Mouse (Mus musculus) liver, embryonic 14.5 days (tissue): ENCODE results near the gene Gsta3. TPM values are rescaled to one million over a fixed set of nuclear protein-coding genes. Genes with fewer than 3 reads are reported as not detected.

Experiments
- ATAC-seq: fragments of 200-750 bp; cut with Nextera tagmentation; 2 replicates; pipeline ENCODE4 v1.8.0; 2017; ENCODE audit warnings: moderate number of reproducible peaks, mild to moderate bottlenecking, moderate library complexity; ENCODE audit not compliant: insufficient read depth
- DNase-seq, 3 experiments: peaks; one replicate each; pipeline ENCODE4 v3.0.0-alpha.2; 2012 to 2013; ENCODE audit warnings: low read depth in 3 of 3, low spot score in 3 of 3
- H3K27ac ChIP-seq: fragments of 300-500 bp; sonication (generic); 2 replicates; pipeline ENCODE4 v1.5.1; 2014; ENCODE audit warnings: moderate library complexity, mild to moderate bottlenecking, control low read depth, inconsistent platforms
- H3K27me3 ChIP-seq: fragments of 300-500 bp; sonication (generic); 2 replicates; pipeline ENCODE4 v1.6.1; 2014; ENCODE audit warnings: mild to moderate bottlenecking, low read length, moderate library complexity; ENCODE audit not compliant: control insufficient read depth, insufficient read depth
- H3K36me3 ChIP-seq: fragments of 300-500 bp; sonication (generic); replicated peaks from 2 replicates; pipeline ENCODE4 v1.6.1; 2014; ENCODE audit warnings: low read depth; ENCODE audit not compliant: control insufficient read depth, insufficient read depth
- H3K4me1 ChIP-seq, 2 experiments: fragments of 200-500 bp in 1 of 2; fragments of 300-500 bp in 1 of 2; sonication (generic) in 1 of 2; replicated peaks; 2 replicates each; pipeline ENCODE4 v1.6.1; 2012 to 2014; ENCODE audit warnings: antibody characterized with exemption in 1 of 2, inconsistent platforms in 1 of 2, low read length in 1 of 2; ENCODE audit not compliant: control insufficient read depth in 2 of 2, insufficient read depth in 2 of 2
- H3K4me2 ChIP-seq: fragments of 300-500 bp; sonication (generic); 2 replicates; pipeline ENCODE4 v1.6.1; 2014; ENCODE audit warnings: low read depth, mild to moderate bottlenecking, control low read depth, moderate library complexity
- H3K4me3 ChIP-seq, 2 experiments: fragments of 200-500 bp in 1 of 2; fragments of 300-500 bp in 1 of 2; sonication (generic) in 1 of 2; 2 replicates each; pipeline ENCODE4 v1.5.1; 2012 to 2014; ENCODE audit warnings: low read depth in 2 of 2, low read length in 2 of 2, mild to moderate bottlenecking in 2 of 2, control low read depth in 1 of 2, inconsistent platforms in 1 of 2, moderate library complexity in 1 of 2; ENCODE audit not compliant: insufficient read depth in 1 of 2
- H3K9ac ChIP-seq: fragments of 300-500 bp; sonication (generic); replicated peaks from 2 replicates; pipeline ENCODE4 v1.6.1; 2014; ENCODE audit warnings: mild to moderate bottlenecking, control low read depth, moderate library complexity
- H3K9me3 ChIP-seq: fragments of 300-500 bp; sonication (generic); 2 replicates; pipeline ENCODE4 v1.6.1; 2016; ENCODE audit warnings: low read length, mixed read lengths; ENCODE audit not compliant: control insufficient read depth
- CTCF ChIP-seq: IDR thresholded peaks from 2 replicates; pipeline ENCODE4 v1.5.1; 2016; ENCODE audit warnings: antibody characterized with exemption, low read depth, control low read depth
- EP300 ChIP-seq: IDR thresholded peaks from 2 replicates; pipeline ENCODE4 v1.6.1; 2016; ENCODE audit warnings: antibody characterized with exemption, low read depth
- WGBS: fragments of 180-500 bp; shearing (Covaris S2); extraction: QIAGEN DNeasy Blood & Tissue Kit; methylation state at CpG from one replicate; pipeline ENCODE4 v1.1.7; 2014; ENCODE audit not compliant: insufficient replicate concordance; 5-methylcytosine and 5-hydroxymethylcytosine counted together
- polyA plus RNA-seq, 2 experiments: library from polyadenylated mRNA; depleted of rRNA in 1 of 2; stranded (reverse) in 1 of 2; unstranded in 1 of 2; fragments of >200 nt; fragmentation: Nextera tagmentation in 1 of 2; extraction: Ambion mirVana in 1 of 2; gene quantifications; 2 replicates each; pipeline versions ENCODE4 v1.2.1 to v1.2.3; 2012 to 2014

Gsta3 gene
- polyA plus RNA-seq, 2 experiments = 45.0 to 49.6 TPM

DNA sequence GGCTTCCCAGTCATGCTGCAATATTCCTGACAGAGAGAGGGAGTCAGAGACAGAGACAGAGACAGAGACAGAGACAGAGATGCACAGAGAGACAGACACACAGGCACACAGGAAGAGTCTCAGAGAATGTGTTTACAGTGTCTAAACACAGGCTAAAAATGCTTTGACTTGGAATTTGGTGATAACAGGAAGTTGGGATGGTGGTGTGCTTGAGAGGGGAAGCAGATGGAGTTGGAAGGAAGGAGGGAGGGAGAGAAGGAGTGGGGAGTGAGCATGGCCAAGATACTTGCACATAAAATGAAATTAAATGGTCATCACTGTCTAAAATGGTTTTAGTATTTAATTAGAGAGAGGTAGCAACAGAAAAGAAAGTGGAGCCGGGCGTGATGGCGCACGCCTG lies 57.7 kb downstream of the Gsta3 start:
- Histone ChIP-seq H3K4me1 (no peaks in the 10 kb centered on the region), H3K4me2 (no peak overlapping the region), H3K27ac (no peak overlapping the region), H3K4me3 (no peak overlapping the region), H3K9me3 (no peaks in the 10 kb centered on the region), H3K36me3 (no peaks in the 10 kb centered on the region), H3K27me3 (no peaks in the 10 kb centered on the region), H3K9ac (no peak overlapping the region)
- WGBS = 59% methylated on average over 4 of the region's 4 CpGs
- no peak for TF ChIP-seq CTCF
- TF ChIP-seq EP300 = no peak
- ATAC-seq (no peak), DNase-seq (no peak)

- Histone ChIP-seq H3K4me2 (no peak overlapping the region), H3K4me1 (no peaks in the 10 kb centered on the region), H3K27ac (no peak overlapping the region), H3K27me3 (no peaks in the 10 kb centered on the region), H3K9me3 (no peaks in the 10 kb centered on the region), H3K9ac (no peak overlapping the region), H3K4me3 (no peak overlapping the region), H3K36me3 (no peaks in the 10 kb centered on the region)
- TF ChIP-seq CTCF = no peak
- no peak for TF ChIP-seq EP300
- ATAC-seq = no peak
- 38% methylated on average over 3 of the region's 3 CpGs for WGBS
- DNase-seq = no peak
Measured at GRCm38 (mm10) chr1:21299826-21300225, 59.4 kb downstream of the Gsta3 start.

- DNase-seq = no peak
- no peaks in the 10 kb centered on the region for H3K27me3 ChIP-seq
- H3K4me1 ChIP-seq = no peaks in the 10 kb centered on the region
- no peak for ATAC-seq
- no peak overlapping the region for H3K4me3 ChIP-seq
- no peaks in the 10 kb centered on the region for H3K9me3 ChIP-seq
- 48% methylated on average over 3 of the region's 3 CpGs for WGBS
- H3K27ac ChIP-seq = no peak overlapping the region
- H3K36me3 ChIP-seq = no peaks in the 10 kb centered on the region
- H3K9ac ChIP-seq = no peak overlapping the region
- TF ChIP-seq EP300 = no peak
- TF ChIP-seq CTCF = no peak
- H3K4me2 ChIP-seq = no peak overlapping the region
Measured at GRCm38 (mm10) chr1:21301686-21302085, 61.3 kb downstream of the Gsta3 start.

DNA sequence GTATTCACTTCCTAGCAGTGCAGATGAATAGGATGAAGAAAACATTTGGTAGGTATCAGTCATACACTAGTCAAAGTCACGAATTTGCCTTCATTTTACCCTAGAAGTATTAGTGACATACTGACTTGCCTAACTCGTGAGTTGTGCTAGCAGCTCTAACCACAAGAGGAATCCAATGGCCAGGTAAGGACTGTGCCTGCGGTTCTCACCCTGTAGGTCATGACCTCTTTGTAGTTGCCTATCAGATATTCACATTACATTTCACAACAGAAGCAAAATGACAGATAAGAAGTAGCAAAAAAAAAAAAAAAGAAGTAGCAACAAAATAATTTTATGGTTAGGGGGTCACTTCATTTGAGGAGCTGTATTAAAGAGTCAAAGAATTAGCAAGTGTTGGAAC lies 63.8 kb downstream of the Gsta3 start:
- no peaks in the 10 kb centered on the region for H3K36me3 ChIP-seq
- no peak for TF ChIP-seq EP300
- TF ChIP-seq CTCF = no peak
- ATAC-seq (no peak), DNase-seq (no peak)
- H3K9me3 ChIP-seq = no peaks in the 10 kb centered on the region
- WGBS = 40% methylated on average over 3 of the region's 3 CpGs
- no peaks in the 10 kb centered on the region for H3K4me1 ChIP-seq
- no peak overlapping the region for H3K4me2 ChIP-seq
- no peak overlapping the region for H3K4me3 ChIP-seq
- no peak overlapping the region for H3K9ac ChIP-seq
- no peak overlapping the region for H3K27ac ChIP-seq
- no peaks in the 10 kb centered on the region for H3K27me3 ChIP-seq

- H3K27me3 ChIP-seq = no peaks in the 10 kb centered on the region
- no peak overlapping the region for H3K9ac ChIP-seq
- H3K4me2 ChIP-seq = no peak overlapping the region
- no peak overlapping the region for H3K27ac ChIP-seq
- no peak overlapping the region for H3K4me3 ChIP-seq
- TF ChIP-seq CTCF (no peak), EP300 (no peak)
- no peaks in the 10 kb centered on the region for H3K36me3 ChIP-seq
- no peaks in the 10 kb centered on the region for H3K4me1 ChIP-seq
- H3K9me3 ChIP-seq = no peaks in the 10 kb centered on the region
- 55% methylated on average over 4 of the region's 4 CpGs for WGBS
- ATAC-seq (no peak), DNase-seq (no peak)
Measured at GRCm38 (mm10) chr1:21304646-21305045, 64.3 kb downstream of the Gsta3 start.

GRCm38 (mm10) chr1:21305443-21305842 lies 65.1 kb downstream of the Gsta3 start:
- Histone ChIP-seq H3K27me3 (no peaks in the 10 kb centered on the region), H3K9me3 (no peaks in the 10 kb centered on the region), H3K9ac (no peak overlapping the region), H3K36me3 (no peaks in the 10 kb centered on the region), H3K4me1 (no peaks in the 10 kb centered on the region), H3K27ac (no peak overlapping the region), H3K4me2 (no peak overlapping the region), H3K4me3 (no peak overlapping the region)
- 70% methylated on average over 3 of the region's 3 CpGs for WGBS
- TF ChIP-seq EP300 = no peak
- no peak for TF ChIP-seq CTCF
- DNase-seq (no peak), ATAC-seq (no peak)
